Mouse (Mus musculus): ENCODE results near the gene Tmeff1. TPM values are rescaled to one million over a fixed set of nuclear protein-coding genes. Genes with fewer than 3 reads are reported as not detected.
A peak's percentile ranks its signal among the peaks of the same experiment; 100 is the strongest.

Tmeff1 gene
- polyA plus RNA-seq, 1 experiment = 335 TPM

- no peak for TF ChIP-seq POLR2A (IDR thresholded peaks at IDR 0.05; ENCODE audit: borderline replicate concordance, extremely low read depth, insufficient read depth, insufficient read length, poor library complexity, severe bottlenecking)
- TF ChIP-seq CTCF (IDR thresholded peaks at IDR 0.05; ENCODE audit: borderline replicate concordance, extremely low read depth, insufficient read depth, insufficient read length) = no peak
- peak; percentile 48 for DNase-seq (ENCODE audit: low read depth)
Measured at GRCm38 (mm10) chr4:48577831-48578230, 7.1 kb upstream of the Tmeff1 start.

DNA sequence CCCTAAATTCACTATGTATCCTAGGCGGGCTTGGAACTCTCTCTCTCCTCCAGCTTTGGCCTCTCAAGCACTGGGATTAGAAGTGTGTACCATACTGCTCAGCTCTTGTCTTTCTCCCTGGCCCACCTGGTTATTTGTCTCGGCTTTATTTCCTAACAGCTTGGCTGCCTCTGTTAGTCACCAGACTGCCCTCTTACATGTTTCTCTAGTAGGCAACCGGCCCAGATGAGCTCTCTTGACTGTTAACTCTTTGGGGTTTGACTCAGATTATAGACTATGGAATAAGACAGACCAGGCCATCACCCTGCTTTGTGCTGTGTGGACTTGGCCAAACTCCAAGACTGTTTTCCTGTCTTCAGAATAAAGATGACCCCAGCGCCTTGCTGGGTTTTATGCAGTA lies 6.6 kb upstream of the Tmeff1 start:
- TF ChIP-seq CTCF (IDR thresholded peaks at IDR 0.05; ENCODE audit: borderline replicate concordance, extremely low read depth, insufficient read depth, insufficient read length) (no peak), POLR2A (IDR thresholded peaks at IDR 0.05; ENCODE audit: borderline replicate concordance, extremely low read depth, insufficient read depth, insufficient read length, poor library complexity, severe bottlenecking) (no peak)
- DNase-seq (ENCODE audit: low read depth) = peak; percentile 73

DNA sequence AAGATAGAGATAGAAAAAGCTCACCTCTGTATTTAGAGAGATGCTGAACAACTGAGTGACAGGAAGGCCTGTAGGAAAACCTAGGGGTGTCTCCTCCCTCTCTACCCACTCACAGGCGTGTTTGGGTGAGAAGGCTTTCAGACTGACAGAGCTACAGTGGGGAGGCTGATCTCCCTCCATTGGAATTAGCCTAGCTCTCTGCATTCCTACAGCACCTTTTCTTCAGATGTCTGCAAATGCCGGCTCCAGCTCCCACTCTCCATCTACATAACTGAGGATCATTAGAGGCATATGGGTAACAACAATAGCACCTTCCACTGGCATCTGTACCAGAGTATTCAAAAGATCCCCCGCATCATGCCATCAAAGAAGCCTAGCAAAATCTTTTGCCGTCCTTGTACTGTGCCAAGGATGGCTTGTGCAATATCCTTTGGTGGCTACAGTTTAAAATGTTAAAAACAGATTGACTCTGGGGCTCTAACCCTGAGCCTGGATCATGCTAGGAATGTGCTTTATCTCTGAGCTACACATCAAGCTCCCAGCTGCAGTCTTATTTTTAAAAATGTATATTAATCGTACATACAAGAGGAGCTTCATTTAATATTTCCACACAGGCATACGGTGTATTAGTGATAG lies 5.4 kb upstream of the Tmeff1 start:
- TF ChIP-seq CTCF (IDR thresholded peaks at IDR 0.05; ENCODE audit: borderline replicate concordance, extremely low read depth, insufficient read depth, insufficient read length) (no peak), POLR2A (IDR thresholded peaks at IDR 0.05; ENCODE audit: borderline replicate concordance, extremely low read depth, insufficient read depth, insufficient read length, poor library complexity, severe bottlenecking) (no peak)
- DNase-seq (ENCODE audit: low read depth) = no peak

- peak; percentile 91 for DNase-seq (ENCODE audit: low read depth)
Measured at GRCm38 (mm10) chr4:48581201-48581600, 3.8 kb upstream of the Tmeff1 start.

GRCm38 (mm10) chr4:48581993-48582392 lies 3.0 kb upstream of the Tmeff1 start:
- DNase-seq (ENCODE audit: low read depth) = peak; percentile 57

More at GRCm38 (mm10) chr4:48581201-48581600, 3.8 kb upstream of the Tmeff1 start:
- TF ChIP-seq CTCF (IDR thresholded peaks at IDR 0.05; ENCODE audit: borderline replicate concordance, extremely low read depth, insufficient read depth, insufficient read length) = no peak

DNA sequence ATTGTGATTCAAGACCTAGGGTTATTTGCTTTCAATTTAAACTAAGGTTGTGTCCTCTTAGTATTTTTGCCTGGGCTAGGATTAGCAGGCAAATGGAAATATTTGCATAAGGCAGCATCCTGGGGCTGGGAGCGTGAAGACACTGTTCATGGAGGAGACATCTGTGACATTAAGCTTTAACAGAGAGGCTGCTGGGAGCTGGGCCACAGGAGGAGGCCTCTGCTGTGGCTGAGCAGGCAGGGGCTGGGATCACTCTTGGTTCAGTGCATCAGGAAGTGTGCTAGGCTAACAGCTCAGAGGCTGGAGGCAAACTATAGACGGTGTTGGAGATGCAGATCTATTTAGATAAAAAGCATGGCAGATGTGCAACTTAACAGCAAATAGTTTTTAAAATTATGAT lies 2.0 kb upstream of the Tmeff1 start:
- TF ChIP-seq CTCF (IDR thresholded peaks at IDR 0.05; ENCODE audit: borderline replicate concordance, extremely low read depth, insufficient read depth, insufficient read length) (no peak), POLR2A (IDR thresholded peaks at IDR 0.05; ENCODE audit: borderline replicate concordance, extremely low read depth, insufficient read depth, insufficient read length, poor library complexity, severe bottlenecking) (no peak)
- DNase-seq (ENCODE audit: low read depth) = peak; percentile 60

More at GRCm38 (mm10) chr4:48581993-48582392, 3.0 kb upstream of the Tmeff1 start:
- TF ChIP-seq CTCF (IDR thresholded peaks at IDR 0.05; ENCODE audit: borderline replicate concordance, extremely low read depth, insufficient read depth, insufficient read length) (no peak), POLR2A (IDR thresholded peaks at IDR 0.05; ENCODE audit: borderline replicate concordance, extremely low read depth, insufficient read depth, insufficient read length, poor library complexity, severe bottlenecking) (no peak)

DNA sequence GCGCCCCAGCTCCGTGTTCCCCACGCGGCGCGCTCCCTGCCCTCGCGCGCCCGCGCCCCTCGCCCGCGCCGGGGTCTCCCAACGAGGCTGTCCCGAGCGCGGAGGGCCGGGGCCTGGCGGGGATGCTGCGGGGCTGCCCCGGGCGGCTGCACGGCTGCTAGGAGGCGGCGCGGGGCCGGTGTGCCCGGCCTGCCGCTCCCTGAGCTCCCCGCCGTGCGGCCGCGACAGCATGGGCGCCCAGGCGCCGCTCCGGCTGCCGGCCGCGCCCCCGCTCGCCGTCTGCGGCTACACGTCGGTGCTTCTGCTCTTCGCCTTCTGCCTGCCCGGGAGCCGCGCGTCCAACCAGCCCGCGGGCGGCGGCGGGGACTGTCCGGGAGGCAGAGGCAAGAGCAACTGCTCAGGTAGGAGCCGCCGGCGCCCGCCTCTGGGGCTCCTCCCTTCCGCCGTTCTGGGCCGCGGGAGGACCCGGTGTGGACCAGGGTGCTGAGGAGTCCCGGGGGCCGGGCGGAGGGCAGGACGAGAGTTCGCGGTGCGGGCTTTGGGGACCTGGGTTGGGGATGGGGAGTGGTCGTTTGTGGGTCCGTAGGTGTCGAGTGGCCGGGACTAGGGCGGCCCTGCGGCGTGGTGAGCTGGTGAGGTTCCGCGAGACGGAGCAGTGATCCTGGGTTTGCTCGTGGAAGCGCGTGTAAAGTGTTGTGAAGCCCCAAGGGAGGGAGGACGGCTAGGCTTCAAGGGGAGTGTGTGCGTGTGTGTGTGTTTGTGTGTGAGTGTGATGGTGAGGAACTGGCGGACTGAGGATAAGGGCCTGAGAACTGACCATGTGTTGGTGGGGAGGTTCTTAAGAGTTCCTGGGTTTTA lies 496 bp downstream of the Tmeff1 start:
- peak; percentile 64 for DNase-seq (ENCODE audit: low read depth)
- TF ChIP-seq CTCF (IDR thresholded peaks at IDR 0.05; ENCODE audit: borderline replicate concordance, extremely low read depth, insufficient read depth, insufficient read length) (no peak), POLR2A (IDR thresholded peaks at IDR 0.05; ENCODE audit: borderline replicate concordance, extremely low read depth, insufficient read depth, insufficient read length, poor library complexity, severe bottlenecking) (no peak)

GRCm38 (mm10) chr4:48586099-48586821 lies 1.3 kb downstream of the Tmeff1 start:
- TF ChIP-seq POLR2A (IDR thresholded peaks at IDR 0.05; ENCODE audit: borderline replicate concordance, extremely low read depth, insufficient read depth, insufficient read length, poor library complexity, severe bottlenecking) (no peak), CTCF (IDR thresholded peaks at IDR 0.05; ENCODE audit: borderline replicate concordance, extremely low read depth, insufficient read depth, insufficient read length) (no peak)

DNA sequence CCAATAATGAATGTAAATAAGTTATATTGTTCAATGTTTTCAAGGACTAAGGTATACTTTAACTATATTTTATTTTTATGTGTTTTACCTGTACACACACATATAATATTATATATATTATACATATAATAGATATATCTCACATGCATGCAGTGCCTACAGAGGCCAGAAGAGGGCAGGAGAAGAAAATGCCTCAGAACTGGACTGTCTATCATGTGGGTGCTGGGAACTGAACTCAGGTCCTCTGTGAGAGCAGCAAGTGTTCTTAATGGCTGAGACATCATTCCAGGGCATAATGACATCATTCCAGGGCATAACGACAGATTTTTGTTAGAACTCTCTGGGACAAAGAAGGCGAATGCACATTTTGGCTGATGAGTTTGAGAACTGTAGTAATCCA lies 2.6 kb downstream of the Tmeff1 start:
- DNase-seq (ENCODE audit: low read depth) = no peak
- no peak for TF ChIP-seq POLR2A (IDR thresholded peaks at IDR 0.05; ENCODE audit: borderline replicate concordance, extremely low read depth, insufficient read depth, insufficient read length, poor library complexity, severe bottlenecking)
- peak; percentile 18; the same call in 1 of the 2 replicates for TF ChIP-seq CTCF (IDR thresholded peaks at IDR 0.05; ENCODE audit: borderline replicate concordance, extremely low read depth, insufficient read depth, insufficient read length)

More at GRCm38 (mm10) chr4:48586099-48586821, 1.3 kb downstream of the Tmeff1 start:
- DNase-seq (ENCODE audit: low read depth) = peak; percentile 75

DNA sequence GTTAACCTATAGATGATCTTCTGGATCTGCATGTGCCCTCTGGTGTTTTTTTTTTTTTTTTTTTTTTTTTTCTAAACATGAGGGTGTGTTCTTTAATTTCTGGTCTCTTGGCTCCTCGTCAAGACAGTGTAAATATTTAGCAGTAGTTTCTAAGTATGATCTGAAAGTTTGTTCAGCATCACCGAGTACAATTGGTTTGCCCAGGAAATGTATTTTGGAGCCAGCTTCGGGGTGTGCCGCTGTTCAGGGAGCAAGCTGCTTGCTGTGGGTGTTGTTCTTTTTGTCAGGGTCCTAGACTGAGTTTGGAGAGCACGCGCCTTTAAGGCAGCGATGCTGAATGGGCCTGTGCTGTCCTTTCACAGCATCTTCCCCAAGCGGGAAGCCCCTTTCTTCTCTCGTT lies 3.6 kb downstream of the Tmeff1 start:
- DNase-seq (ENCODE audit: low read depth) = no peak
- TF ChIP-seq POLR2A (IDR thresholded peaks at IDR 0.05; ENCODE audit: borderline replicate concordance, extremely low read depth, insufficient read depth, insufficient read length, poor library complexity, severe bottlenecking) (no peak), CTCF (IDR thresholded peaks at IDR 0.05; ENCODE audit: borderline replicate concordance, extremely low read depth, insufficient read depth, insufficient read length) (no peak)

- no peak for TF ChIP-seq CTCF (IDR thresholded peaks at IDR 0.05; ENCODE audit: borderline replicate concordance, extremely low read depth, insufficient read depth, insufficient read length)
- TF ChIP-seq POLR2A (IDR thresholded peaks at IDR 0.05; ENCODE audit: borderline replicate concordance, extremely low read depth, insufficient read depth, insufficient read length, poor library complexity, severe bottlenecking) = no peak
- DNase-seq (ENCODE audit: low read depth) = no peak
Measured at GRCm38 (mm10) chr4:48590862-48591261, 5.9 kb downstream of the Tmeff1 start.

Measured in brain, embryonic 14.5 days (tissue).